Mouse (Mus musculus) adipocyte (in vitro differentiated cells): Measurements from ENCODE around the gene Fam20a.

Source experiments
- DNase-seq: peaks from one replicate; pipeline ENCODE4 v3.0.0-alpha.2; 2016; ENCODE audit warnings: low spot score

The Fam20a gene

GRCm38 (mm10) chr11:109653201-109653600 lies 68.9 kb downstream of the Fam20a start:
- DNase-seq = no peak

- no peak for DNase-seq
Measured at GRCm38 (mm10) chr11:109652505-109652904, 69.6 kb downstream of the Fam20a start.

- DNase-seq = peak; percentile 59
Measured at GRCm38 (mm10) chr11:109651566-109652024, 70.5 kb downstream of the Fam20a start.

- peak; percentile 90 for DNase-seq
Measured at GRCm38 (mm10) chr11:109650788-109651565, 71.1 kb downstream of the Fam20a start.

GRCm38 (mm10) chr11:109649975-109650701 lies 71.9 kb downstream of the Fam20a start:
- peak; percentile 41 for DNase-seq

- DNase-seq = no peak
Measured at GRCm38 (mm10) chr11:109649206-109649605, 72.9 kb downstream of the Fam20a start, which contains the start of gene Prkar1a. Gene Prkar1a (plus strand): TSS chr11:109649405.

- peak; percentile 47 for DNase-seq
Measured at GRCm38 (mm10) chr11:109648510-109648909, 73.6 kb downstream of the Fam20a start.

- DNase-seq = peak; percentile 87
Measured at GRCm38 (mm10) chr11:109641498-109642222, 80.4 kb downstream of the Fam20a start.

- no peak for DNase-seq
Measured at GRCm38 (mm10) chr11:109635871-109636395, 86.1 kb downstream of the Fam20a start.

- DNase-seq = no peak
Measured at GRCm38 (mm10) chr11:109634928-109635327, 87.2 kb downstream of the Fam20a start.

GRCm38 (mm10) chr11:109629021-109629521 lies 93.0 kb downstream of the Fam20a start:
- no peak for DNase-seq

GRCm38 (mm10) chr11:109628099-109628498 lies 94.0 kb downstream of the Fam20a start:
- no peak for DNase-seq

- no peak for DNase-seq
Measured at GRCm38 (mm10) chr11:109627648-109628047, 94.4 kb downstream of the Fam20a start.

GRCm38 (mm10) chr11:109623238-109623637 lies 98.8 kb downstream of the Fam20a start:
- no peak for DNase-seq

- no peak for DNase-seq
Measured at GRCm38 (mm10) chr11:109622518-109623037, 99.5 kb downstream of the Fam20a start.

- DNase-seq = peak; percentile 74
Measured at GRCm38 (mm10) chr11:109621183-109621582, 100.9 kb downstream of the Fam20a start.

- DNase-seq = no peak
Measured at GRCm38 (mm10) chr11:109620356-109620755, 101.7 kb downstream of the Fam20a start.
